Mouse (Mus musculus): Measurements from ENCODE around the gene Osbpl2.
A peak's percentile ranks its signal among the peaks of the same experiment; 100 is the strongest.

- TF ChIP-seq CTCF (IDR thresholded peaks at IDR 0.05; ENCODE audit: low read depth, low read length), result no peak
- TF ChIP-seq TAL1 (conservative IDR thresholded peaks at IDR 0.05; ENCODE audit: low read depth, low read length), result 0 out of 2 replicates have a peak, but pooled peaks have one; percentile 19
- no peak for TF ChIP-seq GATA1 (IDR thresholded peaks at IDR 0.05; ENCODE audit: borderline replicate concordance, low read length)
- no peak for TF ChIP-seq POLR2AphosphoS5 (IDR thresholded peaks at IDR 0.05; ENCODE audit: insufficient replicate concordance, low read depth, low read length)
Measured at GRCm38 (mm10) chr2:180120292-180120761, 1.2 kb downstream of the Osbpl2 start.

Measured in G1E (cell line).